ENCODE assay signal across 9 mouse cellular contexts in genomic region chr16:18119031-18119730, GRCm38 (mm10). TPM values are rescaled to one million over a fixed set of nuclear protein-coding genes. Genes with fewer than 3 reads are reported as not detected.
DNase-seq lines count a peak whose midpoint lies in the region; ATAC-seq and TF ChIP-seq lines count a peak whose summit lies in the region.
"Had no signal": no experiment of that assay in that cellular context is flagged by ENCODE, and none has a peak within 500 bp of the region (broad histone marks: within the 10 kb centered on the region; RNA-seq: fewer than 3 reads in every experiment).

No protein-coding gene starts in this region.

- H3K4me3 ChIP-seq in cortical plate, adult 2 months (ENCODE audit: insufficient read depth, low read length), result no peak overlapping the region
- no peak overlapping the region for H3K4me3 ChIP-seq in hindbrain, embryonic 16.5 days (ENCODE audit: low read length)
- H3K4me3 ChIP-seq in lung, postnatal 0 days (ENCODE audit: low read depth, low read length), result no peak overlapping the region

- 19% methylated on average over 8 of the region's 8 CpGs for WGBS in hindbrain, embryonic 16.5 days
- WGBS in lung, postnatal 0 days, result 25% methylated on average over 8 of the region's 8 CpGs

- H3K4me2 ChIP-seq in hindbrain, embryonic 16.5 days (ENCODE audit: low read length), result no peak overlapping the region
- H3K4me2 ChIP-seq in lung, postnatal 0 days (replicated peaks; ENCODE audit: low read depth, low read length), result no peak overlapping the region

- TF ChIP-seq EP300 in lung, postnatal 0 days (IDR thresholded peaks at IDR 0.05), result no peak

- peak; percentile 68 for TF ChIP-seq CTCF in cortical plate, adult 2 months (IDR thresholded peaks at IDR 0.05; ENCODE audit: extremely low read depth, insufficient read depth, low read length)
- peak; percentile 76 for TF ChIP-seq CTCF in lung, postnatal 0 days (IDR thresholded peaks at IDR 0.05)

- peak; percentile 62 for DNase-seq in layer of hippocampus, adult 11-12 months (ENCODE audit: low spot score)
- no peak for DNase-seq in layer of hippocampus, adult 8-10 months (ENCODE audit: low spot score in 2 of 2)
- peak; percentile 81 for DNase-seq in NIH3T3 (ENCODE audit: low read depth)
- peak; percentile 66 for DNase-seq in lung, postnatal 0 days (ENCODE audit: low spot score)
- DNase-seq in retina, postnatal 7 days (ENCODE audit: low read depth, low spot score), result peak; percentile 56

- peak; percentile 48; the same call in 1 of the 2 replicates for ATAC-seq in hindbrain, embryonic 16.5 days
- peak; percentile 50 for ATAC-seq in lung, postnatal 0 days
- ATAC-seq in activated CD4-positive, CD25-positive, alpha-beta regulatory T cell, adult 4 months, result no peak

- no peaks in the 10 kb centered on the region for H3K36me3 ChIP-seq in hindbrain, embryonic 16.5 days (ENCODE audit: control insufficient read depth, insufficient read depth, low read length)
- no peaks in the 10 kb centered on the region for H3K36me3 ChIP-seq in lung, postnatal 0 days (ENCODE audit: insufficient read depth, low read length)

- H3K27me3 ChIP-seq in hindbrain, embryonic 16.5 days (replicated peaks; ENCODE audit: control insufficient read depth, insufficient read depth, low read length), result 0 out of 2 replicates have a peak, but pooled peaks cover 2% of the 10 kb centered on the region
- no peaks in the 10 kb centered on the region for H3K27me3 ChIP-seq in lung, postnatal 0 days (replicated peaks; ENCODE audit: insufficient read depth, low read length)

- no peak for TF ChIP-seq POLR2A in cortical plate, adult 2 months (IDR thresholded peaks at IDR 0.05; ENCODE audit: extremely low read depth, insufficient read depth, low read length)

- H3K9me3 ChIP-seq in hindbrain, embryonic 16.5 days (ENCODE audit: control insufficient read depth, low read length), result no peaks in the 10 kb centered on the region
- H3K9me3 ChIP-seq in lung, postnatal 0 days (ENCODE audit: low read length), result no peaks in the 10 kb centered on the region

- H3K9ac ChIP-seq in hindbrain, embryonic 16.5 days (ENCODE audit: low read depth, low read length), result peak overlapping the region; percentile 31
- no peak overlapping the region for H3K9ac ChIP-seq in lung, postnatal 0 days (replicated peaks; ENCODE audit: low read depth)

- no peak overlapping the region for H3K27ac ChIP-seq in cortical plate, adult 2 months (ENCODE audit: insufficient read depth, low read length)
- no peak overlapping the region for H3K27ac ChIP-seq in hindbrain, embryonic 16.5 days (ENCODE audit: low read depth, low read length)
- H3K27ac ChIP-seq in lung, postnatal 0 days (ENCODE audit: low read length), result no peak overlapping the region
- H3K27ac ChIP-seq: macrophage had no signal

- no peaks in the 10 kb centered on the region for H3K4me1 ChIP-seq in cortical plate, adult 2 months (ENCODE audit: control insufficient read depth, insufficient read depth, low read length)
- H3K4me1 ChIP-seq in hindbrain, embryonic 16.5 days (ENCODE audit: control insufficient read depth, insufficient read depth, low read depth, low read length), result peaks cover 4% of the 10 kb centered on the region
- H3K4me1 ChIP-seq in lung, postnatal 0 days (ENCODE audit: insufficient read depth, low read depth, low read length), result no peaks in the 10 kb centered on the region

RNA-seq across cellular contexts. Expression of gene Rtn4r, which starts 8.3 kb away (rescaled TPM):
- total RNA-seq in layer of hippocampus, adult 8-10 months (2022), result 10 to 100 TPM; 96.1 to 98.8 (median 97.6) TPM
- polyA plus RNA-seq in cortical plate, adult 2 months (2012; rRNA removed), result 225 and 233 TPM in 2 replicates
- 15.6 and 24.3 TPM in 2 replicates for polyA plus RNA-seq in hindbrain, embryonic 16.5 days (2015; fragmentation: Nextera tagmentation; extraction: Ambion mirVana)
- polyA plus RNA-seq in lung, postnatal 0 days (2015; fragmentation: Nextera tagmentation; extraction: Ambion mirVana), result 0.17 and 0.23 TPM in 2 replicates
- polyA plus RNA-seq in activated CD4-positive, CD25-positive, alpha-beta regulatory T cell, adult 4 months (2017; shearing (Covaris generic)), result not detected
- polyA plus RNA-seq: macrophage had no signal

RNA-seq across cellular contexts. Expression of gene Prodh, which starts 29.2 kb away (rescaled TPM):
- 10 to 100 TPM; 39.8 to 45.6 (median 40.5) TPM for total RNA-seq in layer of hippocampus, adult 8-10 months (2022)
- 72.7 and 86.0 TPM in 2 replicates for polyA plus RNA-seq in cortical plate, adult 2 months (2012; rRNA removed)
- 5.7 and 6.8 TPM in 2 replicates for polyA plus RNA-seq in hindbrain, embryonic 16.5 days (2015; fragmentation: Nextera tagmentation; extraction: Ambion mirVana)
- polyA plus RNA-seq in lung, postnatal 0 days (2015; fragmentation: Nextera tagmentation; extraction: Ambion mirVana), result 10.6 and 11.0 TPM in 2 replicates
- 1 to 10 TPM; 2.9 to 4.2 TPM for polyA plus RNA-seq in activated CD4-positive, CD25-positive, alpha-beta regulatory T cell, adult 4 months (2017; shearing (Covaris generic))

Comparison
In these comparisons a context has a peak if more than half of its experiments do, and no peak if none do; other contexts are left out.
1. DNase-seq: peak in layer of hippocampus, adult 11-12 months (single experiment), NIH3T3 (single experiment), lung, postnatal 0 days (single experiment) and retina, postnatal 7 days (single experiment); none in layer of hippocampus, adult 8-10 months (0 of 2).
2. RNA of gene Rtn4r, which starts 8.3 kb away (polyA plus RNA-seq): 225 to 233 TPM in cortical plate, adult 2 months and 15.6 to 24.3 TPM in hindbrain, embryonic 16.5 days; 0.17 to 0.23 TPM in lung, postnatal 0 days and not detected in activated CD4-positive, CD25-positive, alpha-beta regulatory T cell, adult 4 months; every median in the first group is over 10 times any median in the second.